Mouse (Mus musculus): ENCODE measurements around the gene Dpy19l1.

Dpy19l1 gene

DNA sequence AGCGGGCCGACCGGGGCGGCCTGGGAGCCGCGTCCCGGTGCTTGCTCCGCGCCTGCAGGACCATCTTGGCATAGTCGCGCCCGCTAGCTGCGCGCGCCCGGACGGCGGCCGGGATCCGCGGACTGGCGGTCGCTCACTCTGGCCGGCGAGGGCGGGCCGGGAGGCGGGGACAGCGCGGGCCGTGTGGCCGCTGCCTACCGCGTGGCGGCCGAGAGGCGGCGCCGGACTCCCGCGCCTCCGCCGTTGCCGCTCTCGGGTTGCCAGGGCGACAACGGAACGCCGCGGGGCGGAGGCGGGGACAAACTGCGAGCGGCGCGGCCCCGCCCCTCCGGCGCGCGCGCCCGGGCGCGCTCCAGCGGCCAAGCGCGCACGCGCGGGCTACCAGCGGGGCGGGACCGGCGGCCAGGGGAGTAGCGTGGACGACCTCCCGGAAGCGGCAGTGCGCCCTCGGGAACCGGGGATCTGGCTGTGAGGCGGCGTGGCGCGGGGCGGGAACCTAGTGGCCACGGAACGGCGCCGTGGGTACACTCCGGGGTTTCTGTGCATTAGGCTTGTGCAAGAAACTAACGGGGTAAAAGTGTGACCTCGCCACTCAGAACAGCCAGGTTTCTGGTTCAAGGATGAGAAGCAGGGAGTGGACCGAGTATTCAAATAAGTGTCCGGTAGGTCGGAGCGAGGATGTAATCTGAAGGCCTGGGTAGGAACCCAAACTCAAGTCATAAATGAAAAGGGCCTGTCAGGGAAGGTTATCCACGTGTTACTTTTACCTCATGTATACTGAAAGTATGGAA, at the start of gene Dpy19l1:
Dpy19l1 (minus strand) TSS at position 74 of the 791 bp plus-strand sequence.
- DNase-seq (ENCODE audit: low read depth, low spot score): peak; percentile 69

DNA sequence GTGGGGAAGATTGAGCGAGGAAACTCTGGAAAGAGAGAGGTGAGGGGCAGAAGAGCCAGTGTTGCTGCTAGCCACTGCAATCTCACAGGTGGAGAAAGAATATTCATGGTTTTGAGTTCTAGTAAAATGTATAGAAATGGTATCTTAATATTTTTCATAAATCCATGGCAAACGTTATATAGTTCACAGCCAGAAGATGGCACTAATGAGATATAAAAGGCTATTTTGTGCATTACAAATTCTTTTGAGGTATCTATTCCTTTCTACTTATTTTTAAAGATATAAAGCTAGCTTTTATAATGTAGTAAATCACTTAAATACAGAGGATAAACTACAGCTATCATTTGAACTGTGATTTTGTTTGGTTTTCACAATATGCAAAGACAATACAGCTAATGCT, 35.2 kb upstream of the Dpy19l1 start:
- DNase-seq (ENCODE audit: low read depth, low spot score): no peak

DNA sequence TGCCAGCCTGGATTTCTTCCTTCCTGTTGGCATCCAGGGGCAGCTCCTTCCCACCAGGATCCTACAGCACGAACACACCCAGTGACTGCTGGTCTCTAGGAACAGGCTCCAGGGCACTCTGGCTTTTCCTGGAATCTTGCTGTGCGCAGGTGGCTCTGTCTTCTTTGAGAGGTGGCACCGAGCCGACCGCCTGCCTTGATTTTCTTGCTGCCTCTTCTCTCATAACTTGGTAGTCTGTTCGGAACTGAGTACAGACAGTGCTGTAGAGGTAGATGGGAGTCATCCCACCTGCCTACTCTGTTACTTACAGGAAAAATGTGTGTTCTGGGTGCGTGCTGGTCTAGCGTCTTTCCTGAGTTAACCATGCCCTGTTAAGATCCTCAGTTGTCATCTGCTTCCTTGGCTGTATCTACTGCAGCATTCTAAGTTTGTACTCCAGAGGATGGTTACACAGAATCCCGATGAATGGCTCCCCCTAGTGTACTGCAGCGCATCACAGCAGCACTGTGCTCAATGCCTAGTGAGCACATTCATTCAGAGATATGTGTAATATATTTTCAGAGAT, 13.7 kb upstream of the Dpy19l1 start:
- DNase-seq (ENCODE audit: low read depth, low spot score): peak; percentile 83

DNA sequence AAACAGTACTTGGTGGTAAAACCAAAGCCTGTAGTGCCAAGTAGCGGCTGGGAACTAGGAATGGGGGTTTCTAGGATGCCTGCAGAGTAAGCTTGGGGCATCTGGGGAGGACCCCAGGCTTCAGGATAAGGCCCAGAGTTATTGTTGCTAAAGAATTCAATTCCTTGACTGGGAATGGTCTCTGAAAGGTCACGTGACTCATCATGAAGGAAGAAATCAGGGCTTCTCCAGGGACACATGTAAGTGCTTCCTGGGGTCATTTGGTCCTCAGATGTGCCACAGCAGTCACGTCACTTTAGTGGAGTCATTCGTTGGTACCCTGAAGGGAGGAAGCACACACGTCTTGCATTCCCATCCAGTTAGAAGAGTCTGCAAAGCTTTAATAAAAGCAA, 11.1 kb upstream of the Dpy19l1 start:
- DNase-seq (ENCODE audit: low read depth, low spot score): no peak

DNA sequence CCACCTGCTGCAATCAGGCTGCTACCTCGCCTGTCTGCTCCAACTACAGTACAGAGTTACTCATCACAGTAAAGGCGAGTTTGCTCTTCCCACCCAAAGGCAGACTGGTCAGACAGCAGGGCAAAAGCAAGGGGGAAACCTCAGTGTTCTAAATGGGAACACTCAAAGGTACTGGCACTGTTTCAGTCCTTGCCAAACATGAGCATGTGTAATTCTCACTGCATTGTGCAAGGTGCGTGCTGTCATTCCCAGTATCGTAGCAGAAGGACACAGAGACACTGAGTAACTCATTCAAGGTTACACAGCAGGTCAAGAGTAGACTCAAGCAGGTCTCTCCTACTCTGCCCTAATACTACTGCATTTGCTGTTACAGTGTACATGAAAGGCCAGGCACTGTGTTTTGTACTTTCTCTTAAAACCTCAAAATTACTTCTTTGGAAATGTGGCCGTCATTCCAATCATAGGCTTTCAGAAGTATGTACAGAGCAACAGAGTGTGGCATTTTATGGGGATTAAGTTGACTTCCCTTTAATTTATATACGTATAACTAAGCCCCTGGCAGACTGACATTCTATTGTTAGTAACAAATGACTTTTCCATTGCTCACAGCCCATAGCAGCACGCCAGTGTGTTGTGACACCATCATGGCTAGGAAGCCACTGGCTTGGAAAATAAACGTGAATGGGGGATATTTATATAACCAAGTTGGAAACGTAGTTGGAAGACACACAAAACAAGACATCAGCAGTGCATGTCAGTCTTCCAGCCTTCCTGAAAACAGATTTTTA, 10.5 kb upstream of the Dpy19l1 start:
- no peak for DNase-seq (ENCODE audit: low read depth, low spot score)

DNA sequence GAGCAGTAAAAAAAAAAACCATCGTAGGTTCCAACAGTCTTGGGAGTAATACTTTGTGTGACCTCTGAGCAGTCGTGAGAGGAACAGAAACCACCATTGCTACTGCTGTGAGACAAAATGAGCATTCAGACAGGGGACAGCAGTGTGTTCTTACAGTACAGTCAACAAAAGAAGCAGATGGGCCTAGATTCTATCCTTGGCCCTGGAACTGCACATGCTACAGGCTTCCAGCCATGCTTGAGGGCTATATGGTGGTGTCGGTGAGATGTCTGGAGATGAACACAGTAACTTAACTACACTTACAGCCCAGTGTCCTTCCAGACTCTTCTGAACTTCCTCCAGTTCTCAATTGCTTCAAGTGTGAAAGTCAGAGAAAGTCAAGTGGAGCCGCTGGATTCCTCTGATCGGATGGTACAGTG, 9.2 kb upstream of the Dpy19l1 start:
- DNase-seq (ENCODE audit: low read depth, low spot score): no peak

DNA sequence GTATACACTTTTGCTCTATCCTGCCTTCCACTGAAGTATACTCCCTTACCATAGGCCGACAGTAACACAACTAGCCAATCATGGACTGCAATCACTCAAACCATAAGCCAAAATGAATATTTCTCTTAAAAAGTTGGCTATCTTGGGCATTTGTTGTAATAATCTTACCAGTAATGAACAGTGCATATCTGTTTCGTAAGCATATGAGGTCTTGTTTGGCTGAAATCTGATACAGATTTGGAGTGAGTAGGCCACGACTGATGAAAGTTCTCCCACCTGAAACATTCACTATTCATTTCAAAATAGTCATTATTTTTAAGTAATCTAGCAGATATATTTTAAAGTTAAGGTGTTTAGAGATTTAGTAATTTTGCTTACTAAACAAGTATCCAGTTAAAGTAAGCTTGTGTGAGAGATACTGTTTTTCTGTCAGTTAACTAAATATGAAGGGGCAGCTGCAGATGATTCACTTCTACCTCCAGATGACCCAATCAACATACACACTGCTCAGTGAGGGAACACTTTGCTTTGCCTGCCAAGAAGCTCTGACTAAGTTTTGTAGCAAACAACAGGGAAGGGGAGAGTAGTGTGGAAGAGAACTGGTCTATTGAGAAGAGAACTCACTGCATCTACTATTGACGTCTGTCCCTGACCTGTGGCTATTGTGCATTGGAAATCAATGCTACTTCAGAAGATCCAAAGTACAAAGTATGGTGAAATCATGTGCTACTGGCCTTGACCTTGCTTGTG, 8.6 kb upstream of the Dpy19l1 start:
- no peak for DNase-seq (ENCODE audit: low read depth, low spot score)

DNA sequence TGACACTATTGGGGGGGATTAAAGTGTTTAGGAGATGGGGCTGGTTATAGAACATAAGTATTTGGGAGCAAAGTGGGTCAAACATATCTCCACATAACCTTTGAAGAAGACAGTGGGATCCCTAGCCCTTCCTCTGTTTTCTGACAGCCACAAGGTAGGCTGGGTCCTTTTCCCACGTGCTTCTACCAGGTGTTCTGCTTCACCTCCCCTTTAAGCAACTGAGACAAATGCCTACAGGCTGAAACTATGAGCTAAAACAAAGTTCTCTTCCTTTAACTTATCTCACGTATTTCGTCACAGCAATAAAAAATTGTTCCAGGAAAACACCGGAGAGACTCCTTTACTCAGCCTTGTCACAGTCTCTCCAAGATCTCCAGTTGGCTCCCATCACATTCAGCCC, 5.9 kb upstream of the Dpy19l1 start:
- DNase-seq (ENCODE audit: low read depth, low spot score): no peak

DNA sequence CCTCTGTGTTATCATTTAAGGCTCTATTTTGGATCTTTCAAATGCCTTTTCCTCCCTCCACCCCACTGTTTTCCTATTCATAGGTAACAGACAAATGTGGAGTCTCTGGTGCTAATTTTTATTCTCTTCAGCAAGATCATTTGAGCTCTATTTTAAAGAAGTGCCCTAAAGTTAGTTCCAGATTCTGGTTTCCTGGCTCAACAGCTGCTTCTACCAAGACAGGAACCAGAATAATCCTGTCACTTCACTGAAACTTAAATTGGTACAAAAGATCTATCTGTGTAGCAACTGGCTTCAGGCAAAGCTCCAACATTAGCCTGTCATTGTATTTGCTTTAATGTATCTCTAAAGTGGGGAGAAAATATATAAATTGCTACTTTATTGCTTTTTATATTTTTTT, 3.6 kb upstream of the Dpy19l1 start:
- DNase-seq (ENCODE audit: low read depth, low spot score): peak; percentile 62

DNA sequence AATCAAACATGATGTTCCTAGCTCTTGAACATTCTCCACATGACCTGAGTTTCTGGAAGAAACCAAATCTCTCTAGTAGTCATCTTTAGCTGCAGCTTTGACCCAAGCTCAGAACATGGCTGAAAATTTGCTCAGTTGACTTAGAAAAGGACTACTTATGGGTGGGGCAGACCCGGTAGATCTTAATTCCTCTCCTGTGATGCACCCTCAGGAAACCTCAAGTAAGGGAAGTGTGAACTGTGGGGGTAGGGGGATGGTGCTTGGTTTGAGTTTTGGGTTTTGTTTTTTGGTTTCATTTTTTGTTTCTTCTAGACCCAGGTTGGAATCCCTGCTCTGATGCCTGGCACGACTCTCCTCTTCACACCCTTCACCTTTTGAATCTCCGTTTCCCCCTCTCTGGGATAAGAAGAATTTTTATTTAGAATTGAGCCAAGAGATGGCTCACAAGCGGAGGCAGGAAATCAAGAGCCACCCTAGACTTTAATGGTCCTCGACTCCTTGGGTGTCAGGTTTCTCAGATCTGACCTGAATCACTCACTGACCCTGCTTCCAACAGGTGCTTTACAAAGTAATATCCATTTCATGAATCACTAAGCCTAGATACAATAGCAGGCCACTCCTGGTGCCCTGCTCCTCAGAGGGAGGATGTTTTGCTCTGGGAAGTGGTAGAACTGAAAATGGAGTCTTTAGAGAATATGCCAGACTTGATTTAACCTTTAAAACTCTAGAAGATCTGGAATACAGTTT, 2.2 kb upstream of the Dpy19l1 start:
- DNase-seq (ENCODE audit: low read depth, low spot score): no peak

DNA sequence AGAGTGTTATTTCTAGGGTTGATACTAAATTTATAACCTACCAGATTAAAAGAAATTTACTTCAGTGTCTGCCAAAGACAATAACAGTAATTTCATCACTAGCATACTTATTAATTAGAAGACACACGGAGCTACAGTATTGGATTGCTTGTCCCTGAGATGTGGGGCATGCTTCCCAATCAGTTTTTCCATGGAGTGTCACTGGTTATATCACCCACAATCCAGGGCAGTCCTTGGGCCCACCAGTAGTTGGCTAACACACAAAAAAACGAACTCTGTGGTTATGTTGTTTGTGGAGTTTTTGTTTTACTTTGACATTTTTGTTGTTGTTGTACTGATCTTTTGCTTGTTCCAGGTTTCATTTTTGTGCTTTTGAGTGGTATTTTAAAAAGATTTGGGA, 1.4 kb upstream of the Dpy19l1 start:
- no peak for DNase-seq (ENCODE audit: low read depth, low spot score)

DNA sequence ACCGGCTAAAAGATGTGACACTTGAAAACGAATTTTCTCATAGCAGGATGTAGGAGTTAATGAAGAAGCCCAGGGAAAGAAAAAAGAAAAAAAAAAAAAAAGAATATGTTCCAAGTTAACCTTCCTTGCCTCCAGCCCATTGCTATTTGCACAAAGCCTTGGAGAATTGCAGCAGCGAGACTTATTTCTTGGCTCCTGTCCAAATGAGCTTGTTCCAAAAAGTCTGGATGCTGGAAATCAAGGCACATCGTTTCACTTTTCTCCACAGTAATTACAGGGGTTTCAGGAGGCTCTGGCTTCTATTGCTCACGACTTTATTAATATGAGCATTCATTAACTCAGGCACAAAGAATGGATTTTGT, 899 bp upstream of the Dpy19l1 start:
- no peak for DNase-seq (ENCODE audit: low read depth, low spot score)

DNA sequence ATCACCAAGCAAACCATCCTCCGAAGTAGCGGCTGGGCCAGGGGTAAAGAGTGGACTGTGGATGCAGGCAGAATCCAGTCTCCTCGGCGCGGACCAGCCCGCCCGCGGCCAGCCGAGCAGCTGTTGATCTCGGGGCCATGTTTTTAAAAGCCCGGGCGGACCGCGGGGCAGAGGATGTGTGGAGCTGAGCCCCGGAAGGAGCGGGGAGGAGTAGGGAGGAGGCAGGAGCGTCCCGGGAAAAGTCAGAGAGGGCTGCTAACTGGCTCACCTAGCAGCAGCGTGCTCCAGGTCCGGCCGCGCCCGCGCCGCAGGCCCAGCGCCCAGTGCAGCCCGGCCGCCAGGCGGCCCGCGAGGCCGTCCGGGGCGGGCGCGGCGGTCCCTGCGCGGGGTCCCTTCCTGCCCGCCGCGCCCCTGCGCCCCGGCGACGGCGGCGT, 352 bp downstream of the Dpy19l1 start:
- no peak for DNase-seq (ENCODE audit: low read depth, low spot score)

DNA sequence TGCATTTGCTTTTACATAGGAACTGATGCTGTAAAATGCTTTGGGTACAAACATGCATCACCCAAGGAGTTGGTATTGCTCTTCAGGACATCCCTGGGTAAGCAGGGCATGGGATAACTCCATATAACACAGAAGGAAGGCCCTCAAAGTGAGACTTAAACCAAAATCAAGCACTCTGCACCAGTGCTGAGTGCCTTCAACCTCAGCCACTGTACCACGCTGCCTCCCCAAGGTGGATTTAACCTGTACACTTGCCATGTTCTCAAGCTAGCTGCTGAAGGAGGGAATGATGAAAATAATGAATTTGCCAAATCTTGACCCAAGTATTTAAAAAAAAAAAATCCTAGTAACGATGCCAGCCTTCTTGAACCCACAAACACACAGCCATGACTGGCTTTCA, 1.3 kb downstream of the Dpy19l1 start:
- no peak for DNase-seq (ENCODE audit: low read depth, low spot score)

DNA sequence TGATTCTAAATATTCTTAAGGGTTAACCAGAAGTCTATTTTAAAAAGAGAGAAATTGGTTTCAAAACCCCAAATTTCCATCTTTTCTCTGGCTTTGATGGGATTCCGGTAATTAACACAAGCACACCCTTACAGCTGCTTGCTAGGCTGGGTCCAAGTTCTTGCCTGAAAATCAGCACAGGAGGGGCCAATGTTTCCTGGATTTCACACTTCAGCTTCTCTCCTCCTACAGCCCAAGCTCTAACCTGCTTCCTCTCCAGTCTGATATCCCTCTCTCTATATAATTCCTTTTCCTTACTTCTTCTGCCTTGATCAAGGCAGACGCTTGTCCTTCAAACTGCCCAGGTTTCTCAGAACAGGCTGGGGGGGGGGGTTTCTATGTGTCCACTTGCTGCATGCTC, 6.7 kb downstream of the Dpy19l1 start:
- no peak for DNase-seq (ENCODE audit: low read depth, low spot score)

DNA sequence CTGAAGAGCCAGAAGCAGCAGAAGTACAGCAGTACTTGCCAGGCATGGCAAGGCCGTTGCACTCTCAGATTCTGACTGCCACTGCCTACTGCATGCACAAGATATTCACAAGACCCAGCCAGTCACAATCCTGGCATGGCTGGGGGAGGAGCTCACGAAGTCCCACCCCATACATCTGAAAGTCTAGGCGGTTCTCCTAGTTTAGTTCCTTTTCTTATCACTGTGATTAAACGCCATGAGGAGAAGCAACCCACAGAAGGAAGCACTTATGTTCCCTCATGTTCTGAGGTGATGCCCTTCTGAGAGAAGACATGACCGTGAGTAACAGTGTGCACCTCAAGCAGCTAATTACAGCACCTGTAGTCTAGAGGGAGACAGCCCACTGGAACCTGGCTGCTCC, 12.4 kb downstream of the Dpy19l1 start:
- no peak for DNase-seq (ENCODE audit: low read depth, low spot score)

DNA sequence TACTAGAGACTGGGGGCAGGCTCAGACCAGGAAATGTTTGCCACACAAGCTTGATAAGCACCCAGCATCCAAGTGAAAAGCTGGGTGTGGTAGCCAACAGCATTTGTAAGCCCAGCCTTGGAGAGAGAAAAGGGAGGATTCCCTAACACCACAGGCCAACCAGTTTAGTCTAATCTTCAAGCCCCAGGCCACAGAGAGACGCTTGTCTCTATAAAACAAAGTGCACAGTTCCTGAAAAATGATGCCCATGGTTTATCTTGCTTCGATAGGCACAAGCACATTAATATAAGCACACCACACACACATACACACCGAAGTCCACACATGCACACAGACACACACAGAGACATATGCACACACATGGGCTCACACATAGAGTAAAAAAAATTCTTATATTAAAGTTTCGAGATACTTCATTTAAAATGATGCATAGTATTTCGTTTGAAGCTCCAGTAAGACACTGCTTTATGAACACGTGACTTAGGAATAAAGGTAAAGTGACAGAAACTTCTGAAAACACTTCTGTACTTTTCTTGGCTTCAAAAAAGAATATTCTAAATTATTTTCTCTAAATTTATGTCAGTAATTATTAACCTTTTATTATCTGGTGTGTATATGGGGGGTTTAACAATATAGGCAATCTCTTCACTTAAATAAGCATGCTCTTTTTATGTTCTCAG, 14.4 kb downstream of the Dpy19l1 start:
- no peak for DNase-seq (ENCODE audit: low read depth, low spot score)

DNA sequence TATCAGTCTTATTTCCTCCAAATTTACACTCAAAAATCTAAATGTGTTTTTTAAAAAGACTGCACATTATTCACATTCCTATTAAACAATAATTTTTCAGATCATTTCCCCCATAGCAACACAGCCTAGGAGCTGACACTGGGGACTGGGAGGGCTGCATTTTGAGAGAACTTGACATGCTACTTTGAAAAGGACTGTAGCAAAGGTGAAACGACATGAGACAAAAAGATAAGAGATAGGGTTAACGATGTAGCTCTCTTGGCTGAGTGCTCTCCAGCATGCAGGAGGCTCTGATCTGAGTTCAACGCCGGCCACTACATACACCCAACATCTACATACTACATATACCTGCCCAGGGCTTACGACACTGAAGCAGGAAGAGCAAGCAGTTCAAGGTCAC, 20.6 kb downstream of the Dpy19l1 start:
- DNase-seq (ENCODE audit: low read depth, low spot score): no peak

DNA sequence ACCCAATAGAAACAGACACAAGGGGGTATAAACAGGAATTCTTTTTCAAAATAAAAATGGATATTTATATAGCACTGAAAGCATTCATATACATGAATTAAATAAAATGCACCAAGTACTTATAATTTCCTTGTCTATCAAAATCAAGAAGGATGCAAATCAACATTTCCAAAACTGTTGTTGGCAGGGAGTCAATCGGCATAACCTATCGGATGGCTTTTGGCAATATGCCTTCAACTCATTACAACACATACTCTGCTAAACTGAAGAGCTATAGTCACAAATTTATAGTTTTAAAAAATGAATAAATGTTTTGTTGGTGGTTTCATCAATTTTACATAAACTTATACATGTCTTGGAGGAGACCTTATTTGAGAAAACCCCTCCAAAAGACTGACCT, 25.7 kb downstream of the Dpy19l1 start:
- no peak for DNase-seq (ENCODE audit: low read depth, low spot score)

DNA sequence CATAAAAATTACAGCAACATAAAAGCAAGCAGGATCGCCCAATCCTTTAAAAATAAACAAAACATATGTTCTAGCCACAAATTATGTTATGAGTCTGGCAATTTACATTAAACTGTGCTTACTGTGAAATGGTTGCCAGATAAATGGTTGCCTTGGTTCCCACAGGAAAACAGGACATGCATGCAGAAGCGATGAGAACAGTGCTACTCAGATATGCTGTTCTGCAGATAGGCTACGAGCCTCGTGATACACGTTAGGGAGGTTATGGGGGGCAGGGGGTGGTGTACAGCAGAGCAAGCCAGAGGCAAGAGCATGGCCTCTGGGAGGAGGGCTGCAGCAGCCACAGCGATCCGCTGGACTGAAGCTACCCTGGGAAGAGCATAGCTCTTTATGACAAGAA, 29.1 kb downstream of the Dpy19l1 start:
- no peak for DNase-seq (ENCODE audit: low read depth, low spot score)

DNA sequence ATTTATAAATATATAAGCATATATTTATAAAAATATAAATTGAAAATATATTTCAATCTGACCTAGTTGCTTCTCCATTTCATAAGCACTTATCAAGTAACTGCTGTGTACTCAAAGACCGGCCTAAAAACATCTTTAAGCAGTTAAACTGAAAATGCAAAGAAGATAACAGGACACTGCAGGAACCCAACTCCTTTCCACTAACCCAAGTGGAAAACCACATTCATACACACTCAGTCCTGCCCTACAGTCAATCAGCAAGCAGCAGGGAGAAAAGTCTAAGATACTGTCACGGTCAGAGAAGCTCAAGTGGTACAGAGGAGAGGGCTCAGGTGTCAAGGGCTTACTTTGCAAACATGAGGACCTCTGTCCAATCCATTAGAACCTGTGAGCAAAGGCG, 30.4 kb downstream of the Dpy19l1 start:
- no peak for DNase-seq (ENCODE audit: low read depth, low spot score)
